Comparison of ENCODE assay signal across 26 mouse cellular contexts in genomic region chr6:8312554-8312953, GRCm38 (mm10). TPM values are rescaled to one million over a fixed set of nuclear protein-coding genes. Genes with fewer than 3 reads are reported as not detected.
DNase-seq lines count a peak whose midpoint lies in the region; ATAC-seq lines count a peak whose summit lies in the region.
"Had no signal": no experiment of that assay in that cellular context is flagged by ENCODE, and none has a peak within 500 bp of the region (broad histone marks: within the 10 kb centered on the region; RNA-seq: fewer than 3 reads in every experiment).

No protein-coding gene starts in this region.

- no peak overlapping the region for H3K4me2 ChIP-seq in forebrain, embryonic 14.5 days (ENCODE audit: low read length)
- H3K4me2 ChIP-seq: embryonic facial prominence, embryonic 12.5 days; forebrain, embryonic 13.5 days had no signal

- H3K27me3 ChIP-seq in forebrain, embryonic 14.5 days (replicated peaks; ENCODE audit: control insufficient read depth, insufficient read depth, low read length), result no peaks in the 10 kb centered on the region
- H3K27me3 ChIP-seq: CH12.LX; embryonic facial prominence, embryonic 12.5 days; forebrain, embryonic 13.5 days; Patski had no signal

- DNase-seq in frontal cortex, postnatal 14 days (ENCODE audit: low spot score in 2 of 2), result no peak
- peak; percentile 13 for DNase-seq in brain, adult 2 months (ENCODE audit: low read depth, low spot score)
- peak; percentile 16 to 17 for DNase-seq in thymus, postnatal 10 days (ENCODE audit: low spot score in 2 of 2)
- DNase-seq in thymus, postnatal 25 days, result peak; percentile 9
- DNase-seq in heart, adult 11 months, result no peak
- no peak for DNase-seq in forebrain, embryonic 14.5 days (ENCODE audit: low spot score)
- DNase-seq in cerebellum, adult 9-10 months, result no peak
- DNase-seq: adrenal gland, adult 8-10 months; adrenal gland, postnatal 14 days; adrenal gland, postnatal 36 days; B cell, adult 2 months; cerebellum, adult 11 months; cerebellum, adult 18-20 months; cerebellum, adult 8-10 months; cerebellum, postnatal 10 days; cerebellum, postnatal 25 days had no signal

- no peak overlapping the region for H3K27ac ChIP-seq in forebrain, embryonic 14.5 days (ENCODE audit: low read depth, low read length)
- H3K27ac ChIP-seq: embryonic facial prominence, embryonic 10.5 days; embryonic facial prominence, embryonic 12.5 days; forebrain, embryonic 13.5 days had no signal

- no peak overlapping the region for H3K9ac ChIP-seq in forebrain, embryonic 14.5 days (ENCODE audit: low read length)
- H3K9ac ChIP-seq: embryonic facial prominence, embryonic 12.5 days; forebrain, embryonic 13.5 days had no signal

- no peaks in the 10 kb centered on the region for H3K9me3 ChIP-seq in forebrain, embryonic 14.5 days (replicated peaks; ENCODE audit: control insufficient read depth, low read length)
- H3K9me3 ChIP-seq: embryonic facial prominence, embryonic 10.5 days; embryonic facial prominence, embryonic 12.5 days; forebrain, embryonic 13.5 days; G1E had no signal

- H3K4me1 ChIP-seq in forebrain, embryonic 14.5 days (ENCODE audit: control insufficient read depth, insufficient read depth, low read length), result peaks cover 9% of the 10 kb centered on the region
- H3K4me1 ChIP-seq: embryonic facial prominence, embryonic 10.5 days; embryonic facial prominence, embryonic 12.5 days had no signal

- WGBS in forebrain, embryonic 14.5 days, result 87% methylated on average over 2 of the region's 2 CpGs

- no peak overlapping the region for H3K4me3 ChIP-seq in forebrain, embryonic 14.5 days (ENCODE audit: low read depth, low read length)
- H3K4me3 ChIP-seq: embryonic facial prominence, embryonic 10.5 days; embryonic facial prominence, embryonic 12.5 days; forebrain, embryonic 13.5 days had no signal

- peak; percentile 82 for ATAC-seq in frontal cortex, adult (ENCODE audit: low TSS enrichment)
- ATAC-seq in forebrain, embryonic 14.5 days, result no peak
- ATAC-seq: activated CD4-positive, CD25-positive, alpha-beta regulatory T cell, adult 4 months; CD4-positive, CD25-positive, alpha-beta regulatory T cell, adult 4 months; forebrain, embryonic 13.5 days; forebrain, embryonic 16.5 days; Patski had no signal

- no peaks in the 10 kb centered on the region for H3K36me3 ChIP-seq in forebrain, embryonic 14.5 days (ENCODE audit: control insufficient read depth, insufficient read depth, low read length)
- H3K36me3 ChIP-seq: embryonic facial prominence, embryonic 10.5 days; embryonic facial prominence, embryonic 12.5 days had no signal

RNA-seq across cellular contexts. Expression of gene Gm45062, which starts 53.3 kb away (rescaled TPM):
- polyA plus RNA-seq in forebrain, embryonic 14.5 days (2014; fragmentation: Nextera tagmentation; extraction: Ambion mirVana), result 14.1 and 14.3 TPM in 2 replicates
- polyA plus RNA-seq: G1E had no signal

RNA-seq across cellular contexts. Expression of gene Umad1, which starts 53.5 kb away (rescaled TPM):
- polyA plus RNA-seq in forebrain, embryonic 14.5 days (2014; fragmentation: Nextera tagmentation; extraction: Ambion mirVana), result 40.6 and 43.6 TPM in 2 replicates

RNA-seq across cellular contexts. Expression of gene Rpa3, which starts 53.6 kb away (rescaled TPM):
- 118 and 131 TPM in 2 replicates for polyA plus RNA-seq in forebrain, embryonic 14.5 days (2014; fragmentation: Nextera tagmentation; extraction: Ambion mirVana)

Comparison
In these comparisons a context has a peak if more than half of its experiments do, and no peak if none do; other contexts are left out.
1. DNase-seq: peak in brain, adult 2 months (single experiment), thymus, postnatal 10 days (2 of 2) and thymus, postnatal 25 days (single experiment); none in frontal cortex, postnatal 14 days (0 of 2), heart, adult 11 months (single experiment), forebrain, embryonic 14.5 days (single experiment) and cerebellum, adult 9-10 months (single experiment).